ENCODE assay signal across 8 mouse cellular contexts in genomic region chr1:39650435-39651240, GRCm38 (mm10). TPM values are rescaled to one million over a fixed set of nuclear protein-coding genes. Genes with fewer than 3 reads are reported as not detected.
DNase-seq lines count a peak whose midpoint lies in the region; ATAC-seq and TF ChIP-seq lines count a peak whose summit lies in the region.

No protein-coding gene starts in this region.

- peak overlapping the region; percentile 99 for H3K4me2 ChIP-seq in hindbrain, embryonic 13.5 days
- H3K4me2 ChIP-seq in lung, embryonic 14.5 days, result peak overlapping the region; percentile 94
- H3K4me2 ChIP-seq in neural tube, embryonic 14.5 days (ENCODE audit: low read depth, low read length), result peak overlapping the region; percentile 97

- H3K27ac ChIP-seq in hindbrain, embryonic 13.5 days, result peak overlapping the region; percentile 78
- no peak overlapping the region for H3K27ac ChIP-seq in lung, embryonic 14.5 days (ENCODE audit: low read depth)
- H3K27ac ChIP-seq in neural tube, embryonic 14.5 days (ENCODE audit: low read depth, low read length), result peak overlapping the region; percentile 66

- H3K9me3 ChIP-seq in hindbrain, embryonic 13.5 days, result no peaks in the 10 kb centered on the region
- H3K9me3 ChIP-seq in lung, embryonic 14.5 days (ENCODE audit: low read depth, low read length), result no peaks in the 10 kb centered on the region
- no peaks in the 10 kb centered on the region for H3K9me3 ChIP-seq in neural tube, embryonic 14.5 days (ENCODE audit: control insufficient read depth, low read length)

- peak; percentile 79 for ATAC-seq in hindbrain, embryonic 13.5 days (ENCODE audit: low FRiP score)
- peak; percentile 79 for ATAC-seq in lung, embryonic 14.5 days (ENCODE audit: insufficient read depth)
- peak; percentile 77 for ATAC-seq in neural tube, embryonic 14.5 days (ENCODE audit: low read depth)

- peak; percentile 2 for DNase-seq in T-cell, adult 2 months (ENCODE audit: low spot score)
- peak; percentile 68 to 81 for DNase-seq in cerebellum, postnatal 25 days
- DNase-seq in frontal cortex, postnatal 36 days (ENCODE audit: low spot score in 2 of 2), result peak; percentile 78 to 80
- peak; percentile 81 to 88 for DNase-seq in layer of hippocampus, postnatal 10 days (ENCODE audit: low spot score in 2 of 2)
- peak; percentile 85 for DNase-seq in lung, embryonic 14.5 days
- peak; percentile 48 for DNase-seq in testis, postnatal 14 days (ENCODE audit: low spot score)

- H3K27me3 ChIP-seq in hindbrain, embryonic 13.5 days, result peaks cover 31% of the 10 kb centered on the region
- peaks cover 41% of the 10 kb centered on the region for H3K27me3 ChIP-seq in lung, embryonic 14.5 days (ENCODE audit: insufficient read depth, low read length)
- no peaks in the 10 kb centered on the region for H3K27me3 ChIP-seq in neural tube, embryonic 14.5 days (ENCODE audit: control insufficient read depth, insufficient read depth, low read length)

- peak overlapping the region; percentile 64 for H3K4me3 ChIP-seq in hindbrain, embryonic 13.5 days
- peak overlapping the region; percentile 44 for H3K4me3 ChIP-seq in lung, embryonic 14.5 days (ENCODE audit: low read depth, low read length)
- peak overlapping the region; percentile 60 for H3K4me3 ChIP-seq in neural tube, embryonic 14.5 days (ENCODE audit: low read depth, low read length)

- peak overlapping the region; percentile 85 for H3K9ac ChIP-seq in hindbrain, embryonic 13.5 days
- peak overlapping the region; percentile 29; the same call in 1 of the 2 replicates for H3K9ac ChIP-seq in lung, embryonic 14.5 days
- peak overlapping the region; percentile 67 for H3K9ac ChIP-seq in neural tube, embryonic 14.5 days (replicated peaks; ENCODE audit: low read depth, low read length)

- WGBS in hindbrain, embryonic 13.5 days, result under 1% methylated on average over 73 of the region's 73 CpGs
- under 1% methylated on average over 73 of the region's 73 CpGs for WGBS in lung, embryonic 14.5 days
- WGBS in neural tube, embryonic 14.5 days, result under 1% methylated on average over 72 of the region's 73 CpGs

- peak; percentile 73 for TF ChIP-seq CTCF in lung, embryonic 14.5 days (IDR thresholded peaks at IDR 0.05; ENCODE audit: low read depth)

- no peaks in the 10 kb centered on the region for H3K36me3 ChIP-seq in hindbrain, embryonic 13.5 days
- H3K36me3 ChIP-seq in lung, embryonic 14.5 days (ENCODE audit: insufficient read depth), result no peaks in the 10 kb centered on the region
- no peaks in the 10 kb centered on the region for H3K36me3 ChIP-seq in neural tube, embryonic 14.5 days (ENCODE audit: control insufficient read depth, insufficient read depth, low read length)

- H3K4me1 ChIP-seq in hindbrain, embryonic 13.5 days (replicated peaks), result peaks cover 25% of the 10 kb centered on the region
- H3K4me1 ChIP-seq in lung, embryonic 14.5 days (ENCODE audit: insufficient read depth), result peaks cover 3% of the 10 kb centered on the region; the same call in 1 of the 2 replicates
- 0 out of 2 replicates have a peak, but pooled peaks cover 11% of the 10 kb centered on the region for H3K4me1 ChIP-seq in neural tube, embryonic 14.5 days (ENCODE audit: control insufficient read depth, insufficient read depth, low read length)

RNA-seq across cellular contexts. Expression of gene Creg2, which starts 0.6 kb away (rescaled TPM):
- polyA plus RNA-seq in hindbrain, embryonic 13.5 days (2015; fragmentation: Nextera tagmentation; extraction: Ambion mirVana), result 4.6 and 4.8 TPM in 2 replicates
- total RNA-seq in layer of hippocampus, postnatal 10 days (2021), result 10 to 100 TPM; 51.6 to 54.2 TPM
- polyA plus RNA-seq in lung, embryonic 14.5 days (2014; fragmentation: Nextera tagmentation; extraction: Ambion mirVana), result 0.05 TPM in 1 of 2 replicates, not detected in the other
- polyA plus RNA-seq in neural tube, embryonic 14.5 days (2014; fragmentation: Nextera tagmentation; extraction: Ambion mirVana), result 8.2 and 10.6 TPM in 2 replicates

Comparison
In these comparisons a context has a peak if more than half of its experiments do, and no peak if none do; other contexts are left out.
1. DNase-seq: peak in every context shown above with its lines; median percentile 85 in lung, embryonic 14.5 days; 84 in layer of hippocampus, postnatal 10 days; 79 in frontal cortex, postnatal 36 days; 74 in cerebellum, postnatal 25 days; 48 in testis, postnatal 14 days; 2 in T-cell, adult 2 months.
2. H3K9ac ChIP-seq: peak in every context shown above with its lines; median percentile 85 in hindbrain, embryonic 13.5 days; 67 in neural tube, embryonic 14.5 days; 29 in lung, embryonic 14.5 days.